17 mouse cellular contexts compared by ENCODE assay signal in genomic region chr1:135023583-135023982, GRCm38 (mm10).
DNase-seq lines count a peak whose midpoint lies in the region; TF ChIP-seq lines count a peak whose summit lies in the region.
"Had no signal": no experiment of that assay in that cellular context is flagged by ENCODE, and none has a peak within 500 bp of the region (broad histone marks: within the 10 kb centered on the region; RNA-seq: fewer than 3 reads in every experiment).

No protein-coding gene starts in this region.

- 0 out of 2 replicates have a peak, but pooled peaks cover 10% of the 10 kb centered on the region for H3K4me1 ChIP-seq in E14TG2a.4 (replicated peaks; ENCODE audit: low read depth, low read length)
- peaks cover 3% of the 10 kb centered on the region for H3K4me1 ChIP-seq in cortical plate, adult 2 months (ENCODE audit: control insufficient read depth, insufficient read depth, low read length)
- H3K4me1 ChIP-seq: liver, embryonic 15.5 days had no signal

- no peak overlapping the region for H3K27ac ChIP-seq in layer of hippocampus, adult 2 months
- no peak overlapping the region for H3K27ac ChIP-seq in cortical plate, adult 2 months (ENCODE audit: insufficient read depth, low read length)
- H3K27ac ChIP-seq: heart, embryonic 13.5 days; hindbrain, embryonic 10.5 days; liver, embryonic 15.5 days; midbrain, embryonic 13.5 days had no signal

- H3K4me3 ChIP-seq in layer of hippocampus, adult 2 months, result no peak overlapping the region
- no peak overlapping the region for H3K4me3 ChIP-seq in E14TG2a.4 (replicated peaks; ENCODE audit: low read length)
- H3K4me3 ChIP-seq in cortical plate, adult 2 months (ENCODE audit: insufficient read depth, low read length), result no peak overlapping the region
- H3K4me3 ChIP-seq: heart, embryonic 13.5 days; hindbrain, embryonic 10.5 days; liver, embryonic 15.5 days; midbrain, embryonic 13.5 days had no signal

- no peak for TF ChIP-seq POLR2A in cortical plate, adult 2 months (IDR thresholded peaks at IDR 0.05; ENCODE audit: extremely low read depth, insufficient read depth, low read length)

- H3K36me3 ChIP-seq in E14TG2a.4 (ENCODE audit: insufficient read depth, low read length), result no peaks in the 10 kb centered on the region
- H3K36me3 ChIP-seq: hindbrain, embryonic 10.5 days; liver, embryonic 15.5 days; midbrain, embryonic 13.5 days had no signal

- H3K27me3 ChIP-seq in E14TG2a.4 (ENCODE audit: insufficient read depth, low read length), result peaks cover 15% of the 10 kb centered on the region; the same call in 1 of the 2 replicates
- H3K27me3 ChIP-seq: heart, embryonic 13.5 days; liver, embryonic 15.5 days; midbrain, embryonic 13.5 days had no signal

- TF ChIP-seq CTCF in layer of hippocampus, adult 2 months (conservative IDR thresholded peaks at IDR 0.05), result peak; percentile 43
- TF ChIP-seq CTCF in E14TG2a.4 (conservative IDR thresholded peaks at IDR 0.05; ENCODE audit: low read length), result peak; percentile 64
- 0 out of 2 replicates have a peak, but pooled peaks have one; percentile 12 for TF ChIP-seq CTCF in cortical plate, adult 2 months (IDR thresholded peaks at IDR 0.05; ENCODE audit: extremely low read depth, insufficient read depth, low read length)

- no peak for DNase-seq in layer of hippocampus, adult 2 months (ENCODE audit: low spot score in 2 of 2)
- no peak for DNase-seq in layer of hippocampus, adult 9-10 months (ENCODE audit: low spot score)
- DNase-seq in A20 (ENCODE audit: low read depth, low spot score), result peak; percentile 14
- DNase-seq in cerebellum, adult 11-12 months, result no peak
- DNase-seq in B cell, adult 2 months, result no peak
- DNase-seq: adrenal gland, postnatal 36 days; cerebellum, postnatal 25 days; kidney, adult 11 months; kidney, postnatal 4 days; layer of hippocampus, postnatal 36 days; thymus, adult 18-20 months had no signal

- 0 out of 2 replicates have a peak, but pooled peaks cover 7% of the 10 kb centered on the region for H3K9me3 ChIP-seq in E14TG2a.4 (ENCODE audit: low read length)
- H3K9me3 ChIP-seq: liver, embryonic 15.5 days had no signal

Comparison
In these comparisons a context has a peak if more than half of its experiments do, and no peak if none do; other contexts are left out.
1. CTCF ChIP-seq: peak in every context shown above with its lines; median percentile 64 in E14TG2a.4; 43 in layer of hippocampus, adult 2 months; 12 in cortical plate, adult 2 months.